Mouse (Mus musculus): ENCODE results near the gene Smim24. TPM values are rescaled to one million over a fixed set of nuclear protein-coding genes. Genes with fewer than 3 reads are reported as not detected.

Gene Smim24
- polyA plus RNA-seq, 1 experiment from 2014 or later, result 1.8 TPM

- Histone ChIP-seq H3K36me3 (peaks cover 12% of the 10 kb centered on the region), H3K4me3 (replicated peaks) (no peak overlapping the region), H3K4me1 (replicated peaks) (peaks cover 77% of the 10 kb centered on the region), H3K9me3 (replicated peaks) (no peaks in the 10 kb centered on the region), H3K27me3 (peaks cover 61% of the 10 kb centered on the region), H3K4me2 (no peak overlapping the region), H3K9ac (no peak overlapping the region), H3K27ac (no peak overlapping the region)
- WGBS (ENCODE audit: insufficient replicate concordance), result 20% methylated on average over 18 of the region's 18 CpGs
- ATAC-seq (ENCODE audit: low read depth) (no peak), DNase-seq (no peak)
Observed at GRCm38 (mm10) chr10:81404720-81405119, 11.9 kb downstream of the Smim24 start.

- Histone ChIP-seq H3K27me3 (peaks cover 55% of the 10 kb centered on the region), H3K9me3 (replicated peaks) (no peaks in the 10 kb centered on the region), H3K4me1 (replicated peaks) (peaks cover 86% of the 10 kb centered on the region), H3K4me2 (no peak overlapping the region), H3K27ac (no peak overlapping the region), H3K4me3 (replicated peaks) (no peak overlapping the region), H3K36me3 (peaks cover 3% of the 10 kb centered on the region; the same call in 1 of the 2 replicates), H3K9ac (no peak overlapping the region)
- ATAC-seq (ENCODE audit: low read depth) (no peak), DNase-seq (no peak)
- 38% methylated on average over 13 of the region's 13 CpGs for WGBS (ENCODE audit: insufficient replicate concordance)
Observed at GRCm38 (mm10) chr10:81405588-81406201, 12.8 kb downstream of the Smim24 start.

DNA sequence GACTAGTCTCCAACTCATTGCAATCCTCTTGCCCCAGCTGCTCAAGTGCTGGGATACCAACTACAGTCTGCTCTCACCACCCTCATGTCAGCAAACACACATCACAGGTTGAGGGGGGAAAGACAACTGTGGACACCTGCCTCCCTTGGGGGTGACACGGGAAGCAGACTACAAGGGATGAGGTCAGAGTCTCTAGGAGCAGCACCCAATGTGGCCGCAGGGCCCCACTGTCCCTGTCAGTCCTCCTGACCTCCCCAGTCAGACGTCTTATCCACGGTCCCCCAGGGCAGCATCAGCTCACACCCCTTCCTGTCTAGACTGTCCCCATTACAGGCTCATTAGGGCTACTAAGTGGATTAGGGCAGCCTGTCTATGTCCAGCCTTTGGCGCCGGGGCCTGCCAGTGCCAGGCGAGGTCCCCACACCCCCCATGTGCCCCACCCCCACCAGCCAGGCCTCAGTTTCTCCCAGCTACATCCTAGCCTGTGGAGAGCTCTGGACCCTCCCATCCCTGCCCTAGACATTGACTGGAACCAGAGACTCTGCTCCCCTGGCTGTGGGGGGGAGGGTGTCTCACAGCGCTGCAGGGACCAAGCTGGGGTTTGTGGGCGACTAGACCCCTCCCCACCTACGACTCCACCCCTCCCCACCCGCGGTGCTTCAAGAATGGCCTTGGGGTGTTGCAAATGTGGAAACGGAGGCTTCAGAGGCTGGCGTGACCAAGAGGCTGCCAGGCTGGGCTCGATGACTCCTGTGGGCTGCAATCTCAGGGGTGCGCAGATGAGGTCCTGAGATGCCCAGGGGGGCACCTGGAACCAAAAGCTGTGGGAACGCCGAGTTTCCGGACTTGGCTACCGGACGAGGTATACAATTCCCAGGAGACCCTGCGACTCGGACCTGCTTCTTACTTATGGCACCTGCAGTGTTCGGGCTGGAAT is 13.9 kb downstream of the Smim24 start:
- 16% methylated on average over 24 of the region's 24 CpGs for WGBS (ENCODE audit: insufficient replicate concordance)

GRCm38 (mm10) chr10:81407539-81408423 is 14.9 kb downstream of the Smim24 start:
- WGBS (ENCODE audit: insufficient replicate concordance), result 16% methylated on average over 31 of the region's 31 CpGs
- H3K4me2 ChIP-seq, result peak overlapping the region; percentile 44
- no peaks in the 10 kb centered on the region for H3K9me3 ChIP-seq (replicated peaks)
- peaks cover 2% of the 10 kb centered on the region; the same call in 1 of the 2 replicates for H3K36me3 ChIP-seq
- no peak overlapping the region for H3K9ac ChIP-seq
- H3K4me1 ChIP-seq (replicated peaks), result peaks cover 87% of the 10 kb centered on the region
- DNase-seq (no peak), ATAC-seq (ENCODE audit: low read depth) (no peak)
- peak overlapping the region; percentile 60 for H3K27ac ChIP-seq
- H3K27me3 ChIP-seq, result peaks cover 55% of the 10 kb centered on the region
- H3K4me3 ChIP-seq (replicated peaks), result peak overlapping the region; percentile 21

More for the DNA sequence above, 13.9 kb downstream of the Smim24 start:
- Histone ChIP-seq H3K27me3 (peaks cover 55% of the 10 kb centered on the region), H3K4me1 (replicated peaks) (peaks cover 87% of the 10 kb centered on the region), H3K9ac (no peak overlapping the region), H3K36me3 (peaks cover 2% of the 10 kb centered on the region; the same call in 1 of the 2 replicates), H3K4me2 (peak overlapping the region; percentile 44), H3K27ac (peak overlapping the region; percentile 37), H3K4me3 (replicated peaks) (peak overlapping the region; percentile 21), H3K9me3 (replicated peaks) (no peaks in the 10 kb centered on the region)
- no peak for DNase-seq
- ATAC-seq (ENCODE audit: low read depth), result no peak

GRCm38 (mm10) chr10:81408424-81408729 is 15.5 kb downstream of the Smim24 start:
- ATAC-seq (ENCODE audit: low read depth), result peak; percentile 3; the same call in 1 of the 2 replicates
- Histone ChIP-seq H3K4me3 (replicated peaks) (no peak overlapping the region), H3K27me3 (peaks cover 53% of the 10 kb centered on the region), H3K9ac (no peak overlapping the region), H3K27ac (peak overlapping the region; percentile 60), H3K36me3 (peaks cover 2% of the 10 kb centered on the region; the same call in 1 of the 2 replicates), H3K4me1 (replicated peaks) (peaks cover 87% of the 10 kb centered on the region), H3K9me3 (replicated peaks) (no peaks in the 10 kb centered on the region), H3K4me2 (peak overlapping the region; percentile 28)
- WGBS (ENCODE audit: insufficient replicate concordance), result 19% methylated on average over 13 of the region's 13 CpGs
- no peak for DNase-seq

DNA sequence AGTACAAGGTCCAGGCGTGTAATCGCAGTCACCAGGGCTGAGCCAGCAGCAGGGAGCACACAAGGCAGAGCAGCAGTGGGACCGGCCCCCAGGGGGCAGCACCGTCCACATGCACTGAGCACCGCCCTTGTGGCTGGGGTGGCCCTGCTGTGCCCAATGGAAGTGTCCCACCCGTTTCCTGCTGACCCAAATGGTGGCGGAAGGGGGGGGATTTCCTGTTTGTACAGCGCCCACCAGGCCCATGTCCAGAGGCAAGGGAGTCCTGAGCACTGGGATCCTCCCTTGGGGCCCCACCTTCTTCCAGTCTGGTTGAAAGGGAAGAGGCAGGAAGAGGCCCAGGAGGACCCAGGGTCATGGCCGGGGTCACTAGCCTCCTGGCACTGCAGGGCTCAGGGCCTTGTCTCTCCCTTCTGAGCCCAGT is 16.0 kb downstream of the Smim24 start:
- Histone ChIP-seq H3K27ac (peak overlapping the region; percentile 60), H3K4me2 (peak overlapping the region; percentile 28; the same call in 1 of the 2 replicates), H3K27me3 (peaks cover 50% of the 10 kb centered on the region), H3K36me3 (peaks cover 2% of the 10 kb centered on the region; the same call in 1 of the 2 replicates), H3K4me3 (replicated peaks) (no peak overlapping the region), H3K4me1 (replicated peaks) (peaks cover 90% of the 10 kb centered on the region), H3K9me3 (replicated peaks) (no peaks in the 10 kb centered on the region), H3K9ac (peak overlapping the region; percentile 45; the same call in 1 of the 2 replicates)
- ATAC-seq (ENCODE audit: low read depth), result peak; percentile 73
- 5% methylated on average over 9 of the region's 9 CpGs for WGBS (ENCODE audit: insufficient replicate concordance)
- peak; percentile 74 for DNase-seq

GRCm38 (mm10) chr10:81409330-81409729 is 16.5 kb downstream of the Smim24 start:
- WGBS (ENCODE audit: insufficient replicate concordance), result 13% methylated on average over 8 of the region's 8 CpGs
- DNase-seq, result no peak
- ATAC-seq (ENCODE audit: low read depth), result no peak
- H3K4me2 ChIP-seq, result no peak overlapping the region; the same call in 1 of the 2 replicates
- H3K4me1 ChIP-seq (replicated peaks), result peaks cover 91% of the 10 kb centered on the region
- H3K9ac ChIP-seq, result peak overlapping the region; percentile 45; the same call in 1 of the 2 replicates
- H3K27me3 ChIP-seq, result peaks cover 46% of the 10 kb centered on the region
- no peak overlapping the region for H3K4me3 ChIP-seq (replicated peaks)
- H3K9me3 ChIP-seq (replicated peaks), result no peaks in the 10 kb centered on the region
- H3K27ac ChIP-seq, result peak overlapping the region; percentile 60
- H3K36me3 ChIP-seq, result peaks cover 2% of the 10 kb centered on the region; the same call in 1 of the 2 replicates

DNA sequence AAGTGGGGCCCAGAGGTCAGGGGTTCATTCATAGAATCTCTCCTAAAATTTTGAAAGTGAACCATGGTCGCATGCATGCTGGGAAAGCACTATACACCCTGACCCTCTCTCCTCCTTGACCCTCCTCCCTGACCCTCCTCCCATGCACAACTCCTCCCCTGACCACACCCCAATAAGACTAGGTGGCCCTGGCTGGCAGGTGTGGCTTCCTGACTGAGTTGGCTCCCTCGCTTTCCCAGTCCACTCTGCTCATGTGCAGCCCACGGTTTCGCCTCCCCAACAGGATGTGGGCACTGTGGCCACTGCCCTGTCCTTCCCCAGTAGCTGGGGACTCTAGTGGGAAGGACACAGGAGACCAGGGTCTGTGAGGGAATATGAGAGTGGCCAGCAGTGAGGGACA is 17.5 kb downstream of the Smim24 start:
- no peak for DNase-seq
- Histone ChIP-seq H3K36me3 (peaks cover 2% of the 10 kb centered on the region; the same call in 1 of the 2 replicates), H3K9me3 (replicated peaks) (no peaks in the 10 kb centered on the region), H3K4me2 (peak overlapping the region; percentile 45), H3K9ac (peak overlapping the region; percentile 47; the same call in 1 of the 2 replicates), H3K4me1 (replicated peaks) (peaks cover 94% of the 10 kb centered on the region), H3K27ac (peak overlapping the region; percentile 60), H3K27me3 (peaks cover 36% of the 10 kb centered on the region), H3K4me3 (replicated peaks) (no peak overlapping the region)
- ATAC-seq (ENCODE audit: low read depth), result no peak
- WGBS (ENCODE audit: insufficient replicate concordance), result 27% methylated on average over 4 of the region's 4 CpGs

GRCm38 (mm10) chr10:81410981-81411380 is 18.1 kb downstream of the Smim24 start:
- 62% methylated on average over 9 of the region's 9 CpGs for WGBS (ENCODE audit: insufficient replicate concordance)
- Histone ChIP-seq H3K4me3 (replicated peaks) (no peak overlapping the region), H3K4me2 (no peak overlapping the region), H3K36me3 (peaks cover under 1% of the 10 kb centered on the region; the same call in 1 of the 2 replicates), H3K27me3 (peaks cover 30% of the 10 kb centered on the region), H3K4me1 (replicated peaks) (peaks cover 96% of the 10 kb centered on the region), H3K9ac (no peak overlapping the region), H3K27ac (peak overlapping the region; percentile 60), H3K9me3 (replicated peaks) (no peaks in the 10 kb centered on the region)
- DNase-seq (no peak), ATAC-seq (ENCODE audit: low read depth) (no peak)

DNA sequence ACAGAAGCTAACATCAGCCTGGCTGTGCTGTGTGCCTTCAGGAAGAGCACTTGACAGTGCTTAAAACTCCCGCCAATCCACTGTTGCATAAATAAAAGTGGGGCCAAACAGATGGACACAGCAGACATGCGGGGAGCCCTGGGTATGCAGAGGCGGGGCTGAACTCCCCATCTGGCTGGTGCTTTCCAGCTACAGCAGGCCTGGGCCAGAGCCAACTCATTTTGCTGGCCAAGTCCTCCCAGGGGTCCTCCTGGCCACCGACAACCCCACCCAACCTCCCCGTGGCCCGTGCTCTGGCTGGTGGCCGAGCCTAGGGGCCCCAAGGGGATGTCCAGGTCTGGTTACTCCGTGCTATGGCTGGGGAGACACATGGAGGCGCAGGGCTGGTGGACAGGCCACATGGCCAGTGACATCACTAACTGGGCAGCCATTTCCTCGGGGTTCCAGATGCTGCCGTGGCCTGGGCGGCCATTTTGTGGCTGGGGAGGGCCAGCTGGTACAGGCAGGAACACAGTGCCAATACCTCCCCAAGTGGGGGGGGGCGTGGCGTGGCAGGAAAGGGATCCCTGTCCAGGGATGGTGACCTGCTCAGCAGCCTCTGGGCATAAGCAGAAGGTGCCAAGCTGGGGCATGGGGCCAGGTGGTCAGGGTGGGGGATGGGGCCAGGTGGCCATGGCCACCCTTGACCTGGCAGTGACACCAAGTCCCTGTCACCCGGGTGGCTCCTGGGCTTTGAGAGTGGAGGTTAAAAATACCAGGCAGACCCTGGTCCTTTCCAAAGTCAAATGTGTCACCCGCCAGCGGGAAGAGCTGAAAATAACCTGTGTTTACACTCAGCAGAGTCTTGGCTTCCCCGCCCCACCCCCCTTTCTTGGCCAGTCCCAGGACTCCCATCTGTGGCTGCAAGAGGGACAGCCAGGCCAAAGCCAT is 18.9 kb downstream of the Smim24 start:
- Histone ChIP-seq H3K4me2 (no peak overlapping the region), H3K4me1 (replicated peaks) (peaks cover 96% of the 10 kb centered on the region), H3K4me3 (replicated peaks) (no peak overlapping the region), H3K9me3 (replicated peaks) (no peaks in the 10 kb centered on the region), H3K9ac (peak overlapping the region; percentile 7; the same call in 1 of the 2 replicates), H3K36me3 (no peaks in the 10 kb centered on the region; the same call in 1 of the 2 replicates), H3K27ac (peak overlapping the region; percentile 60), H3K27me3 (peaks cover 25% of the 10 kb centered on the region)
- WGBS (ENCODE audit: insufficient replicate concordance), result 65% methylated on average over 18 of the region's 18 CpGs
- no peak for DNase-seq
- ATAC-seq (ENCODE audit: low read depth), result no peak
